Mouse (Mus musculus) ES-Bruce4 (cell line): ENCODE measurements around the gene Ccdc191.

ENCODE experiments used
- CTCF ChIP-seq: IDR thresholded peaks from one replicate; pipeline ENCODE4 v1.8.1; 2011; ENCODE audit warnings: low read depth, low read length
- POLR2A ChIP-seq: IDR thresholded peaks from one replicate; pipeline ENCODE4 v1.8.1; 2011; ENCODE audit warnings: low read length; ENCODE audit not compliant: insufficient read depth

DNA sequence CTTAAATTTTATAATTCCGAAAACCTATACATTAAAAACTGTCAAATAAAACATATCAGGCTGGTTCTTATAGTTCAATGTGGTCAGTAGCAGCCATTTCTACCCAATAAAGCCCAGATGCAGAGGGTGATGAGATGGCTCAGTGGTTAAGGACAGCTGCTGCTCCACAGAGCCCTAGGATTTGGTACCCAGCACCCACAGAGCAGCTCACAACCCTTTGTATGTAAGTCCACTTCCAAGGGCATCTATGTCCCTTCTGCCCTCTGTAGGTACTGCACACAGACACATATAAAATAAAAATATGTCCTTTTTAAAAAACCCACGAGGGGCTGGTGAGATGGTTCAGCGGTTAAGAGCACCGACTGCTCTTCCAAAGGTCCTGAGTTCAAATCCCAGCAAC, 96.7 kb downstream of the Ccdc191 start:
- TF ChIP-seq CTCF (no peak), POLR2A (no peak)
